Mouse (Mus musculus) adrenal gland, postnatal 36 days (tissue): ENCODE measurements around the gene Tns3. TPM values are rescaled to one million over a fixed set of nuclear protein-coding genes. Genes with fewer than 3 reads are reported as not detected.

ENCODE experiments used
- DNase-seq, 2 experiments: peaks; one replicate each; pipeline ENCODE4 v3.0.0; 2021; ENCODE audit warnings: mixed read lengths in 1 of 2
- total RNA-seq, 2 experiments: library from RNA; stranded (reverse); gene quantifications; 2 replicates each; pipeline ENCODE4 v1.2.3; 2021

The Tns3 gene
- total RNA-seq, 2 experiments from 2014 or later, result 46.9 to 60.6 TPM

GRCm38 (mm10) chr11:8651448-8652035, 12.8 kb downstream of the Tns3 start:
- peak; percentile 37 to 51 for DNase-seq

- DNase-seq, result peak in 1 of 2 experiments; percentile 23
Observed at GRCm38 (mm10) chr11:8645609-8646008, 18.7 kb downstream of the Tns3 start.

GRCm38 (mm10) chr11:8644272-8644671, 20.1 kb downstream of the Tns3 start:
- no peak for DNase-seq

GRCm38 (mm10) chr11:8641634-8642277, 22.6 kb downstream of the Tns3 start:
- no peak for DNase-seq

- DNase-seq, result peak; percentile 73 to 74
Observed at GRCm38 (mm10) chr11:8639726-8640125, 24.6 kb downstream of the Tns3 start.

- DNase-seq, result peak; percentile 44 to 63
Observed at GRCm38 (mm10) chr11:8639007-8639718, 25.2 kb downstream of the Tns3 start.

- DNase-seq, result no peak
Observed at GRCm38 (mm10) chr11:8637469-8638447, 26.6 kb downstream of the Tns3 start.

DNA sequence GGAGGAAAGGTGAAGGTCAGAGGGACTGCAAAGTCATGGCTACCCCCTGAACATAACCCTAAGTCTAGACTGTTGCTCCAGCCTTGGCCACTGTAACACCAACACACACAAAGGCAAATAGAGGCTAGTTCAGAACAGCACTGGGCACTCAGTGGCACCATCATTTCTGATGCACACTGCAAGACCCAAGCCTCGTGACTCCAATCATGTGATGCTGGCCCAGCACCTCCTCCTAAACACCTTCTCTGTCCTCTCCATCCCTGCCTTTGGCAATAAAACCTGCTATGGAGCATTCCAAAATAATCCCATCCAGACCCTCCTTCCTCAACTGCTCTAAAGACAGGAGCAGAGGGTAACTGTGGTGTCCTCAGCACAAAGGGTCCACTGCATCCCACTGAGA, 27.7 kb downstream of the Tns3 start:
- no peak for DNase-seq

DNA sequence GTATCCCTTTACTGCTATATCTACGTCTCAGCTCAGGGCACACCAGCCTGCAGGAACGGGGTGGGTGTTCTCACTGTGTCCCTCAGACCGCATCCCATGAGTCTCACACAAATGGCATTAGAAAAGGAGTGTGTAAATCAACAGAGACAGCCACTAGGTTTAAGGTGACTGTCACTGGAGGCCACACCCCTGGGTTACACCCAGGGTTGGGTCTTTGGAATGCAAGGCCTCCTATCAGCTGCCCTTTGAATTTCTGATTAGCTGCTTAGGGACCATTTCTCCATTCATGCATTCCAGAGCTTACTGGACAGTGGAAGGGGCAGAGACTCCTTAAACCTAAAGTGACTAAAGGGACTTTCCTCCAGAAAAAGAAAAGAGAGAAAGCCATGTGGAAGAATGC, 28.6 kb downstream of the Tns3 start:
- no peak for DNase-seq

DNA sequence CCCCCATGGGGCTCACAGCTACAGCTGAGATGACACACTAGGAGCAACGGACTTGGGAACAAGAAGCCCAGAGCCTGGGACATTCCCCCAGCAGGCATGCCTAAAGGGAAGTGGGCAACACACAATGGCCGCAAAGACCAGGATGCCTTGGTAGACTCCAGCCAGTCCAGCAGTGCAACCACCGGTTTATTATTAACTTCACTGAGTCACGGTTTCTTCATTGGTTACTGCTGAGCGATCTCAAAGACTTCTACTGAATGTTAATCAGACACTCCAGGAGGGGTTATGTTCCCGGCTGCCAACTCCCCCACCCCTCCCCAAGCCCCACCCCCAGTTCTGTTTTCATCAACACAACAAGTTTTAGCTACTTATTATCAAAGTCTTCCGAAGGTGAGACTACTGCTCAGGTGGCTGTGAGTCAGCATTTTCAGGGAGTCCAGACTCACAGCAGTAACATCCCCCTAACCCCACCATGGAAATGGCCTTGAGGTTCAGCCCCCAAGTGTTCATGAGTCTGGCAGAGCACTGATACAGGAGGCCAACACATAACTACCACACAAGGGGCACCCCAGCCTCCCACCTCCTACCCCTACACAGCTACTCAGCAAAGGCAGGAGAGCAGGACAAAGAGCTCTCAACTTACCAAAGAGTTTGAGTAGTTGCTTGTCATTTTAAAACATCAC, 29.5 kb downstream of the Tns3 start:
- DNase-seq, result no peak

- DNase-seq, result no peak
Observed at GRCm38 (mm10) chr11:8632163-8632562, 32.2 kb downstream of the Tns3 start.

DNA sequence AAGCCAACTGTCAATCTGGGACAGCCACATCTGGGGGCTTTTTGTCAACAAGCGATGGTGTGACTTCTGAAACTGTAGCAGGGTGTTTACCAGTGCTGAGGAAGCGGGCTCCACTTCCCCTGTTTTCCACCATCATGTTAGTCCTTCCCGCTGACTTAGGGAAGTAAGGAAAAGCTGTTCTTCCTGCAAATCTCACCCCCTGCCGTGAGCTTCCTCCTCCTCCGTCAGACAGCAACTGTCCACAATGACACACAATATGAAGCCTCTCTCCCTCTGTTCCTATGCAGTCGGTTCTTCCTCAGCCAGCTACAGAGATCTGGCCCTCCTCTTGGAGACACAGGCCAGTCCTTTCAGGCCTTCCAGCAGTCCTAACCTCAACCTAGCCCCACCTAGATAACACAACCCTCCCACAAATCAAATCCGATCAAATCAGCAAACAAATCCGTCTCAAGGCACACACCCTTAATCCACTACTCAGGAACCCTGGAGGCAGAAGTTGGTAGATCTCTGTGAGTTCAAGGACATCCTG, 34.4 kb downstream of the Tns3 start:
- DNase-seq, result no peak

GRCm38 (mm10) chr11:8629326-8629725, 35.0 kb downstream of the Tns3 start:
- DNase-seq, result peak; percentile 35 to 61

GRCm38 (mm10) chr11:8628846-8629253, 35.5 kb downstream of the Tns3 start:
- DNase-seq, result peak; percentile 58 to 62

DNA sequence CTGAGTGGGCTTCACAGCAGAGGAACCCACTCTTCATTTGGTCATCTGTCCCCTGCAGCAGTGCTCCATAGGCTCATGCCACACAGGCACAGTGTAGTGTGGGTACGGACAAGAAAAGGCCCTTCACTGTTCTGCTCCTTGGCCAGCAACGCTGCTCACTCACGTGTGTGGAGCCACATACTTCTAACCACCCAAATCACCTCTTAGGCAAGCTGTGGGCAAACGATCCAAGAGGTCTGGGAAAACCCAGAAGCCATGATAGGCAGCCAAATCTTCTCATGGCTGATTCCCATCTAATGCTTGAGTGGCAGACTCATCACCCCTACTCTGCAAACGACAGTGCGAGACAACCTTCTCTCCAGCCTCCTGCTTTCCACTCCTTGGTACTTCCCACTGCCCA, 37.2 kb downstream of the Tns3 start:
- DNase-seq, result no peak

GRCm38 (mm10) chr11:8626715-8627114, 37.6 kb downstream of the Tns3 start:
- peak; percentile 69 to 78 for DNase-seq

DNA sequence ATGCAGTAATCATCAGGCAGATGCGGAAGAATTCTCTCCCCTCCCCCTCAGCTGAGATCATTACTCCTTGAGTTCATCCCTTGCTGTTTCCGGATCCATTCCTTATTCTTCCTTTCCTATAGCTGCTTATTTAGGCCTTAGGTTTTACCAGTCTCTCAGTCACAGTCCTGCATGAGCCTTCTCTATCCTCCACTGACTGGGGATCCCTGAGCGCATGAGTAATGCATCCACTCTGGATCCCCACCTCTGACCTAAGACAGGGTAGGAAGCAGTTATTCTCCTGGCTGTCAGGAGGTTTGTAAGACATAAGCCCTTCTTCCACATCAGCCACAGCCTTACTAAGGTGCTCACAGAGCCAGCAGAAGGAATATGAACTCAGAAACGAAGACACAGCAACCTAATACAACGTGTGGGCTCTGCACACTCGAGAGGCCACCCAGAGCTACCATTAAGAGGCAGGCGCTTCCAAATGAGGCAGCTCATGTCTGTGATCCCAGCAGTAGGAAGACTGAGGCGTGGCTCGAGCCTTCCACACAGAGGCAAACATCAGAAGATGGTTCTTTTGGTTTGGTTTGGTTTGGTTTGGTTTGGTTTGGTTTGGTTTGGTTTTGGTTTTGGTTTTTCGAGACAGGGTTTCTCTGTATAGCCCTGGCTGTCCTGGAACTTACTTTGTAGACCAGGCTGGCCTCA, 38.3 kb downstream of the Tns3 start:
- DNase-seq, result no peak

- DNase-seq, result no peak
Observed at GRCm38 (mm10) chr11:8625451-8625850, 38.9 kb downstream of the Tns3 start.

- DNase-seq, result peak; percentile 55 to 62
Observed at GRCm38 (mm10) chr11:8624179-8624886, 40.0 kb downstream of the Tns3 start.

DNA sequence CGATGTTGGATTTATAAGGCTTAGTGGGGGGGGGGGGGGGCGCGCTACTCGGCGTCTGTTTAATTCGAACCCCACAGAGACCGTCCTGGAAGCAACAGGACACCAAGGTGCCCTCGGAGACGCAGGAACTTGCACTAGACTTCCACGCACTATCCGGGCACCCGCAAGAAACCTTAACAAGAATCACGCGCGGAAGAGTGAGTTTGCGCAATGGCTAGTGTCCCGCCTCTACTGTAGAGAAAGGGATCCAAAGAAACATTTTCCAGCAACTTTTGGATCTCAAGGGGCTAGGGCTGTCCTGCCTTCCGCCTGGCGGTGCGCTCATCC, 40.5 kb downstream of the Tns3 start:
- DNase-seq, result no peak
